Mouse (Mus musculus) E14TG2a.4 (cell line): Measurements from ENCODE around the gene Ccdc33.

Experiments
- CTCF ChIP-seq: conservative IDR thresholded peaks from 2 replicates; pipeline ENCODE4 v1.5.1; 2014; ENCODE audit warnings: low read length
- NANOG ChIP-seq: IDR thresholded peaks from 2 replicates; pipeline ENCODE4 v1.6.1; 2014; ENCODE audit warnings: borderline replicate concordance, low read length, mixed read lengths
- POU5F1 ChIP-seq: IDR thresholded peaks from 2 replicates; pipeline ENCODE4 v1.6.1; 2014; ENCODE audit warnings: low read length, borderline replicate concordance

DNA sequence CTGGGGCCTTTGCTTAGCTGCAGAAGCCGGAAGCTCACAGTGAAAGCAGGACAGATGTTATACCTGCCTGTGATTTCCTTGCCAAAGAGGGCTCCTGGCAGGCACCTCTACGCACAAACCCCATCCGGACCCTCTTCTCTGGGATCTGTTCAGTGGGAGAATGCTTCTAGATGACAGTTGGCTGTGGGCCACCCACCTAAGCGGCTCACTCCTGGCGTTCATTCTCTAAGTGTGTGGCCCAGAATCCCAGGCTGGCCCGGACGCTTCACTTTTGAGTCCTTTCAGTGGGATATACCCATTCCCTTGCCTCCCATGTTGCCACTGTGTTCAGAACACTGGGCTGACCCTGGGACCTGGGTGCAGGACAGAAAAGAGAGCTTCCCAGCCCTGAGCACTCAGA lies 31.8 kb downstream of the Ccdc33 start:
- TF ChIP-seq CTCF (no peak), POU5F1 (no peak), NANOG (no peak)
